ENCODE assay signal across 18 mouse cellular contexts in genomic region chr10:53342166-53342728, GRCm38 (mm10). TPM values are rescaled to one million over a fixed set of nuclear protein-coding genes. Genes with fewer than 3 reads are reported as not detected.
DNase-seq lines count a peak whose midpoint lies in the region; ATAC-seq and TF ChIP-seq lines count a peak whose summit lies in the region.
"Had no signal": no experiment of that assay in that cellular context is flagged by ENCODE, and none has a peak within 500 bp of the region (broad histone marks: within the 10 kb centered on the region; RNA-seq: fewer than 3 reads in every experiment).

No protein-coding gene starts in this region.

- H3K36me3 ChIP-seq in heart, embryonic 12.5 days = peaks cover 4% of the 10 kb centered on the region; the same call in 1 of the 2 replicates
- H3K36me3 ChIP-seq in heart, postnatal 0 days (replicated peaks; ENCODE audit: control insufficient read depth, insufficient read depth, low read length) = peaks cover 22% of the 10 kb centered on the region
- H3K36me3 ChIP-seq in liver, postnatal 0 days (replicated peaks; ENCODE audit: insufficient read depth, low read length) = peaks cover 7% of the 10 kb centered on the region; the same call in 1 of the 2 replicates
- H3K36me3 ChIP-seq: embryonic facial prominence, embryonic 10.5 days had no signal

- H3K27me3 ChIP-seq in heart, embryonic 12.5 days (replicated peaks) = no peaks in the 10 kb centered on the region
- H3K27me3 ChIP-seq in heart, postnatal 0 days (ENCODE audit: control insufficient read depth, insufficient read depth, low read length) = no peaks in the 10 kb centered on the region
- no peaks in the 10 kb centered on the region for H3K27me3 ChIP-seq in liver, postnatal 0 days (ENCODE audit: insufficient read depth, low read length)
- H3K27me3 ChIP-seq: forebrain, embryonic 13.5 days; megakaryocyte, embryonic 14.5 days had no signal

- peak overlapping the region; percentile 66 for H3K9ac ChIP-seq in heart, embryonic 12.5 days
- peak overlapping the region; percentile 72 for H3K9ac ChIP-seq in heart, postnatal 0 days (replicated peaks; ENCODE audit: low read depth, low read length)
- no peak overlapping the region for H3K9ac ChIP-seq in liver, postnatal 0 days (replicated peaks)
- H3K9ac ChIP-seq: forebrain, embryonic 13.5 days had no signal

- ATAC-seq in heart, embryonic 12.5 days (ENCODE audit: insufficient number of reproducible peaks, low FRiP score) = no peak
- ATAC-seq in erythroblast, adult 5-6 weeks (replicated peaks; ENCODE audit: low FRiP score, poor library complexity, severe bottlenecking) = peak; percentile 75
- no peak for ATAC-seq in heart, postnatal 0 days (ENCODE audit: insufficient read depth, low read depth)
- 0 out of 2 replicates have a peak, but pooled peaks have one; percentile 31 for ATAC-seq in liver, postnatal 0 days

- H3K9me3 ChIP-seq in heart, embryonic 12.5 days (replicated peaks) = no peaks in the 10 kb centered on the region
- H3K9me3 ChIP-seq in heart, postnatal 0 days (replicated peaks; ENCODE audit: control insufficient read depth, low read length) = no peaks in the 10 kb centered on the region
- no peaks in the 10 kb centered on the region for H3K9me3 ChIP-seq in liver, postnatal 0 days (ENCODE audit: low read length)
- H3K9me3 ChIP-seq: embryonic facial prominence, embryonic 10.5 days; forebrain, embryonic 13.5 days; megakaryocyte, embryonic 14.5 days had no signal

- intact Hi-C loops in heart, postnatal 25 days (cut with DNase I) = no loop called here

- peak overlapping the region; percentile 62 for H3K4me2 ChIP-seq in heart, embryonic 12.5 days
- peak overlapping the region; percentile 63 for H3K4me2 ChIP-seq in heart, postnatal 0 days (ENCODE audit: low read depth, low read length)
- H3K4me2 ChIP-seq in liver, postnatal 0 days (ENCODE audit: low read depth, low read length) = no peak overlapping the region
- H3K4me2 ChIP-seq: forebrain, embryonic 13.5 days had no signal

- WGBS in heart, embryonic 12.5 days = 56% methylated on average over 9 of the region's 9 CpGs
- 36% methylated on average over 9 of the region's 9 CpGs for WGBS in heart, postnatal 0 days
- 77% methylated on average over 9 of the region's 9 CpGs for WGBS in liver, postnatal 0 days (ENCODE audit: insufficient replicate concordance)

- no peak for TF ChIP-seq CTCF in heart, postnatal 0 days (IDR thresholded peaks at IDR 0.05; ENCODE audit: low read depth)
- no peak for TF ChIP-seq CTCF in liver, postnatal 0 days (IDR thresholded peaks at IDR 0.05; ENCODE audit: low read depth)

- no peak for TF ChIP-seq EP300 in heart, postnatal 0 days (IDR thresholded peaks at IDR 0.05; ENCODE audit: low read depth)
- TF ChIP-seq EP300 in liver, postnatal 0 days (IDR thresholded peaks at IDR 0.05; ENCODE audit: low read depth) = no peak

- H3K4me3 ChIP-seq in heart, embryonic 12.5 days = peak overlapping the region; percentile 47
- H3K4me3 ChIP-seq in heart, postnatal 0 days (ENCODE audit: low read depth, low read length) = peak overlapping the region; percentile 44
- H3K4me3 ChIP-seq in liver, postnatal 0 days (ENCODE audit: low read depth, low read length) = no peak overlapping the region
- H3K4me3 ChIP-seq: embryonic facial prominence, embryonic 10.5 days; forebrain, embryonic 13.5 days; megakaryocyte, embryonic 14.5 days had no signal

- H3K4me1 ChIP-seq in heart, embryonic 12.5 days (replicated peaks) = 0 out of 2 replicates have a peak, but pooled peaks cover 3% of the 10 kb centered on the region
- H3K4me1 ChIP-seq in heart, postnatal 0 days (ENCODE audit: control insufficient read depth, insufficient read depth) = no peaks in the 10 kb centered on the region
- peaks cover 3% of the 10 kb centered on the region; the same call in 1 of the 2 replicates for H3K4me1 ChIP-seq in liver, postnatal 0 days (ENCODE audit: insufficient read depth)
- H3K4me1 ChIP-seq: embryonic facial prominence, embryonic 10.5 days had no signal

- DNase-seq in heart, postnatal 25 days (ENCODE audit: low spot score) = no peak
- peak; percentile 32 for DNase-seq in heart, postnatal 0 days (ENCODE audit: low spot score)
- no peak for DNase-seq in liver, postnatal 0 days
- DNase-seq in layer of hippocampus, postnatal 25 days (ENCODE audit: extremely low spot score in 1 of 2, low spot score in 1 of 2) = no peak
- DNase-seq in cerebellum, adult 11-12 months = no peak
- DNase-seq: adrenal gland, adult 2 months; cerebellum, adult 9-10 months; gastrocnemius, postnatal 25 days; kidney, adult 18-20 months; lung, postnatal 10 days had no signal

- peak overlapping the region; percentile 85 for H3K27ac ChIP-seq in heart, embryonic 12.5 days (ENCODE audit: poor library complexity, severe bottlenecking)
- H3K27ac ChIP-seq in heart, postnatal 0 days (ENCODE audit: low read depth) = peak overlapping the region; percentile 98
- no peak overlapping the region for H3K27ac ChIP-seq in liver, postnatal 0 days (ENCODE audit: low read depth)
- H3K27ac ChIP-seq: embryonic facial prominence, embryonic 10.5 days; forebrain, embryonic 13.5 days; kidney, postnatal 0 days had no signal

RNA-seq across cellular contexts. Expression of gene Pln, which starts 4.8 kb away (rescaled TPM):
- 666 and 709 TPM in 2 replicates for polyA plus RNA-seq in heart, embryonic 12.5 days (2016; fragmentation: Nextera tagmentation; extraction: Ambion mirVana)
- 1,000 to 10,000 TPM; 6,036 to 6,221 TPM for total RNA-seq in heart, postnatal 25 days (2021)
- 1.3 TPM in 2 replicates for total RNA-seq in erythroblast, adult 5-6 weeks (2015; ENCODE audit: low replicate concordance)
- 1.8 and 2.0 TPM in 2 replicates for total RNA-seq in erythroblast, adult 5-6 weeks (2017; ENCODE audit: low replicate concordance)
- 3,810 and 4,371 TPM in 2 replicates for total RNA-seq in heart, postnatal 0 days (2014; rRNA removed; ENCODE audit: low replicate concordance)
- polyA plus RNA-seq in heart, postnatal 0 days (2015; fragmentation: Nextera tagmentation; extraction: Ambion mirVana) = 3,198 and 3,248 TPM in 2 replicates
- polyA plus RNA-seq in liver, postnatal 0 days (2015; fragmentation: Nextera tagmentation; extraction: Ambion mirVana) = 0.22 and 0.40 TPM in 2 replicates
- 1 to 10 TPM in 1 of 2 experiments, under 1 TPM in 1; 0.61 to 1.1 TPM for total RNA-seq in layer of hippocampus, postnatal 25 days (2021)
- total RNA-seq: midbrain, postnatal 0 days; neutrophil, adult 5-6 weeks had no signal

RNA-seq across cellular contexts. Expression of gene Cep85l, which starts 37.5 kb away (rescaled TPM):
- polyA plus RNA-seq in heart, embryonic 12.5 days (2016; fragmentation: Nextera tagmentation; extraction: Ambion mirVana) = 5.5 TPM in 2 replicates
- total RNA-seq in heart, postnatal 25 days (2021) = 10 to 100 TPM; 14.5 to 16.1 TPM
- total RNA-seq in erythroblast, adult 5-6 weeks (2015; ENCODE audit: low replicate concordance) = 5.2 and 10.2 TPM in 2 replicates
- total RNA-seq in erythroblast, adult 5-6 weeks (2017; ENCODE audit: low replicate concordance) = 8.9 and 9.2 TPM in 2 replicates
- 17.6 and 21.2 TPM in 2 replicates for total RNA-seq in heart, postnatal 0 days (2014; rRNA removed; ENCODE audit: low replicate concordance)
- 3.3 and 4.1 TPM in 2 replicates for polyA plus RNA-seq in heart, postnatal 0 days (2015; fragmentation: Nextera tagmentation; extraction: Ambion mirVana)
- polyA plus RNA-seq in liver, postnatal 0 days (2015; fragmentation: Nextera tagmentation; extraction: Ambion mirVana) = 2.5 and 5.4 TPM in 2 replicates
- 10 to 100 TPM; 20.6 to 24.8 TPM for total RNA-seq in layer of hippocampus, postnatal 25 days (2021)

Comparison
In these comparisons a context has a peak if more than half of its experiments do, and no peak if none do; other contexts are left out.
1. ATAC-seq: peak in erythroblast, adult 5-6 weeks (single experiment) and liver, postnatal 0 days (single experiment); none in heart, embryonic 12.5 days (single experiment) and heart, postnatal 0 days (single experiment).
2. RNA of gene Pln, which starts 4.8 kb away (total RNA-seq): 6,036 to 6,221 TPM in heart, postnatal 25 days and 3,810 to 4,371 TPM in heart, postnatal 0 days; 1.3 to 2.0 TPM in erythroblast, adult 5-6 weeks and 0.61 to 1.1 TPM in layer of hippocampus, postnatal 25 days; every median in the first group is over 1,000 times any median in the second.